Mouse (Mus musculus) left cerebral cortex, postnatal 14 days (tissue): ENCODE data around the gene Sema5b. TPM values are rescaled to one million over a fixed set of nuclear protein-coding genes. Genes with fewer than 3 reads are reported as not detected.

Experiments
- DNase-seq, 2 experiments: peaks; one replicate each; pipeline ENCODE4 v3.0.0; 2021 to 2022; ENCODE audit warnings: low spot score in 2 of 2, mixed read lengths in 1 of 2
- intact Hi-C: fragments of 180-260 bp; cut with DNase I; formaldehyde crosslinking; loops from one replicate; pipeline ENCODE4 v1.15.1; 2025
- total RNA-seq, 2 experiments: library from RNA; stranded (reverse); gene quantifications; 2 replicates each; pipeline ENCODE4 v1.2.3; 2021

Sema5b gene
- total RNA-seq, 2 experiments from 2014 or later = 17.3 to 21.7 TPM

- DNase-seq = no peak
- intact Hi-C loops = no loop called here
Observed at GRCm38 (mm10) chr16:35681327-35682108, 140.6 kb downstream of the Sema5b start.

GRCm38 (mm10) chr16:35685027-35685426, 144.1 kb downstream of the Sema5b start:
- intact Hi-C loops = no loop called here
- DNase-seq = no peak

GRCm38 (mm10) chr16:35686491-35686890, 145.5 kb downstream of the Sema5b start:
- DNase-seq = no peak
- intact Hi-C loops = no loop called here

GRCm38 (mm10) chr16:35691606-35692005, 150.7 kb downstream of the Sema5b start:
- intact Hi-C loops = no loop called here
- DNase-seq = no peak

- intact Hi-C loops = no loop called here
- no peak for DNase-seq
Observed at GRCm38 (mm10) chr16:35694250-35694846, 153.4 kb downstream of the Sema5b start.

- intact Hi-C loops = no loop called here
- DNase-seq = no peak
Observed at GRCm38 (mm10) chr16:35696103-35696502, 155.2 kb downstream of the Sema5b start.

- intact Hi-C loops = no loop called here
- DNase-seq = peak; percentile 59 to 63
Observed at GRCm38 (mm10) chr16:35701823-35702222, 160.9 kb downstream of the Sema5b start.

GRCm38 (mm10) chr16:35703763-35704679, 163.1 kb downstream of the Sema5b start:
- intact Hi-C loops = no loop called here
- no peak for DNase-seq

GRCm38 (mm10) chr16:35704796-35705195, 163.9 kb downstream of the Sema5b start:
- DNase-seq = no peak
- intact Hi-C loops = no loop called here

GRCm38 (mm10) chr16:35707004-35707403, 166.1 kb downstream of the Sema5b start:
- intact Hi-C loops = no loop called here
- no peak for DNase-seq

GRCm38 (mm10) chr16:35711004-35711403, 170.1 kb downstream of the Sema5b start:
- no peak for DNase-seq
- intact Hi-C loops = no loop called here

- no peak for DNase-seq
- intact Hi-C loops = no loop called here
Observed at GRCm38 (mm10) chr16:35713606-35714005, 172.7 kb downstream of the Sema5b start.

Other genes with a start within 250 kb of the Sema5b start
- gene Sec22a, start 177.2 kb upstream of the Sema5b start, total RNA-seq = 10 to 100 TPM; 14.6 to 18.5 TPM
- gene Pdia5, start 50.3 kb upstream of the Sema5b start, total RNA-seq = 1 to 10 TPM; 3.8 to 4.3 TPM
- 10 to 100 TPM; 78.9 to 81.1 TPM for gene Dirc2, start 228.2 kb downstream of the Sema5b start, total RNA-seq
- 1 to 10 TPM; 5.1 to 6.0 TPM for gene Hspbap1, start 229.2 kb downstream of the Sema5b start, total RNA-seq